Mouse (Mus musculus): ENCODE measurements around the gene Trappc4. TPM values are rescaled to one million over a fixed set of nuclear protein-coding genes. Genes with fewer than 3 reads are reported as not detected.
"Not testable (repeated sequence)": the region's sequence is repeated elsewhere in the genome, so short reads cannot be mapped to it uniquely, and the experiment has no call there.

Trappc4 gene
- polyA plus RNA-seq (2012; rRNA removed), result 42.2 and 43.8 TPM in 2 replicates

DNA sequence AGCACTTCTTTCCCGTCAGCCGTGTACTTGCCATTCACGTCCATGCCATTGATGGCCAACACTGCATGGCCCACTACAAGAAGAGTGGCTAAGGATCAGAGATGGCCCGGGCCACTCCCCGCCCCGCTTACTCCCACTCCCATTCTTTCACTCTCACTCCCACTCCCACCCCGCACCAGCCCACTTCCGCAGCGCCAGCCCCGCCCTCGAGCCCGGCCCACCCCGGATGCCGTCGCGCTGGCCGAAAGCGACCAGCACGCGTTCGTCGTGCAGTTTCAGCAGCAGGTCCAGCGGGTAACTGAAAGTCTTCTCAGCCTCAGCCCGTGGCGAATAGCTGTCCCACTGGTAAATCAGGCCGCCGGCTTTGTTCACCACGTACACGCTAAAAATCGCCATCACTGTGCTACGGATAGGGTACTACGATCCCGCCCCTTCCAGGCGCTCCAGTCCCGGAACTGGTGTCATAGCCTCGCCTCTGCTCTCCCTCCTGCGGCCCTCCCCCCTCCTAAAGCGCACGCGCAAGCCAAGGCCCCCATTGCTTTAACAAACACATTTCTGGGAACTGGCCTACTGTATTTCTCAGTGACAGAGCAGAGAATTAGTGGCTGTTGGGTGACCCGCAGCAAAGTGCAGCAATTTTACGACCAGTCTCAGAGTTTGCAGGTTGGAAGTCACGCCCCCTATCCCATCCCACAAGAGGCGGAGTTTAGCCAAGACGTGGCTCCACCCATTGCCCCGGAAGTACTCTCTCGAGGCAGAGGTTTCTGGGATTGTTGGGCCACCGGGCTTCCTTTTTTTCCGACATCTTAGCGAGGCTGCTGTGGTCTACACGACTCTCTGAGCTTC lies at the start of gene Trappc4, which contains the start of gene Rps25:
Trappc4 (minus strand) TSS at position 695 of the 846 bp plus-strand sequence.
Rps25 (plus strand) TSS at position 234 of the 846 bp plus-strand sequence.
- peak; percentile 64; the same call in 1 of the 2 replicates for TF ChIP-seq POLR2A (IDR thresholded peaks at IDR 0.05; ENCODE audit: borderline replicate concordance, extremely low read depth, low read depth, low read length)
- TF ChIP-seq CTCF (IDR thresholded peaks at IDR 0.05; ENCODE audit: insufficient read depth, low read length), result no peak
- Histone ChIP-seq H3K4me1 (ENCODE audit: control insufficient read depth, insufficient read depth, low read length) (peaks cover 2% of the 10 kb centered on the region; the same call in 1 of the 2 replicates), H3K4me3 (replicated peaks; ENCODE audit: extremely low read depth, low read depth, low read length) (peak within 1 kb of the TSS; percentile 95)
- peak; percentile 93 for DNase-seq
- WGBS, result under 1% methylated on average over 51 of the region's 51 CpGs

DNA sequence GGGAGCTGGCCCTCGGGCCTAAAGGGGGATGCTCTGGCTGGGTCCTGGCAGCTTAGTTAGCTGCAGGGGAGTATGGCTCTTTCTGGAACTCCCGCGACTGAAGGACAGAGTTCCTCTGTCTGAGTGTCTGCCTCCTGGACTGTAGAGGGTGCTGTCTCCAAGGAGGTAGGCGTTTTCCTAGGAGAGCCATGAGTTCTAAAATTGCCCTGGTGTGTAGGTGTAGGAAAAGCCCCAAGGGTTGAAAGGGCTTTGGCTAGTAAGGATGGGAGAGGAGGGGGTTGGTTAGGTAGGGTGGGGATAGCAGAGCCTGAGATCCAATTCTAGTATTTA lies 47.5 kb upstream of the Trappc4 start, which contains the start of gene Upk2:
Upk2 (minus strand) TSS at position 86 of the 330 bp plus-strand sequence.
- Histone ChIP-seq H3K4me3 (replicated peaks; ENCODE audit: extremely low read depth, low read depth, low read length) (no peak within 1 kb of the TSS), H3K4me1 (ENCODE audit: control insufficient read depth, insufficient read depth, low read length) (no peaks in the 10 kb centered on the region)
- no peak for DNase-seq
- TF ChIP-seq CTCF (IDR thresholded peaks at IDR 0.05; ENCODE audit: insufficient read depth, low read length), result no peak
- 35% methylated on average over 4 of the region's 4 CpGs for WGBS

DNA sequence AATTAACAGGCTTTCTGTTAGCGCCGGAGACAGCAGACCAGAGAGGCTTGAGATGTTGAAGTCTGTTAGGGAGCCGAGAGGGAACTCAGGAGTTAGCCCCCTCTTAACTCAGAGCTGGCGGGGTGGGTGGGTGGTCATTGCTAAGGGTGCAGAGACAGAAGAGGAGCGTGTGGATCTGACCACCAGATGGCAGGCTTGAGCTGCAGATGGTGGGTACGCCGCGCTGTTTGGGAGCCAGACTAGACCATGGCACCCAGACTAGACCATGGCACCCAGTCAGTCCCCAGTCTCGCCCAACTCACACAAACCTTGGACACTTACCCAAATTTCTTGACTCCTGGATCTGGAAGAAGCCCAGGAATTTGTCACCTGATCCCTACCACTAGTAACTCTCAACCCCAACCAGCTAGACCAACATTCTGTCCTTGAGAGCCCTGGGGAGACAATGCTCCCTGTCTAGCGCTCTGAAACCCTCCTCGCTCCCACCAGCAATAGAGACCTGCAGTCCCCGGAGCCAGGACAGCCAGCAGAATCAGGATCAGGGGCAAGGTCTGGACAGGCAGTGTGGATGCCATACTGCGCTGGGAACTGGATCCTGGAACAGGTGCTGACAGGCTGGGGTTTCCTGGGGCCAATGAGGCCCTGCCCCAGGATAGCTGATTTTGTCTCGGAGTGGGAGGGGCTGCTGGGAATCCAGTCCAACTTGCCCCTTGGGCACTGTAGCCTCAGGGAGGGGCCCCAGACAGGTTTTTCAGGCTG lies 46.9 kb upstream of the Trappc4 start:
- WGBS, result 11% methylated on average over 14 of the region's 14 CpGs
- H3K4me1 ChIP-seq (ENCODE audit: control insufficient read depth, insufficient read depth, low read length), result no peaks in the 10 kb centered on the region
- H3K4me3 ChIP-seq (replicated peaks; ENCODE audit: extremely low read depth, low read depth, low read length), result no peak overlapping the region
- DNase-seq, result peak; percentile 86
- TF ChIP-seq POLR2A (IDR thresholded peaks at IDR 0.05; ENCODE audit: borderline replicate concordance, extremely low read depth, low read depth, low read length) (no peak), CTCF (IDR thresholded peaks at IDR 0.05; ENCODE audit: insufficient read depth, low read length) (peak; percentile 96)

DNA sequence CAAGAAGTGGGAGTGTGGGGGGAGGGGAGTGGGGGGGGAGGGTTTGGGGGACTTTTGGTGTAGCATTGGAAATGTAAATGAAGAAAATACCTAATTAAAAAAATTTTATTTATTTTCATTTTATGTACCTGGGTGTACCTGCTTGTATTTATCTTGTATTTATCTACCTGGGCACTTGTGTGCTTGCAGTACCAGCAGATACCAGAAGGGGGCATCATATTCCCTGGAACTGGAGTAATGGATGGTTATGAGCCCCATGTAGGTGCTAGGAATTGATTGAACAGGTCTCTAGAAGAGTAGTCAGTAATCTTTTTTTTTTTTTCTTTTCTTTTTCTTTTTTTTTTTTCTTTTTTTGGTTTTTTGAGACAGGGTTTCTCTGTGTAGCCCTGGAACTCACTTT lies 43.0 kb upstream of the Trappc4 start:
- no peaks in the 10 kb centered on the region for H3K4me1 ChIP-seq (ENCODE audit: control insufficient read depth, insufficient read depth, low read length)
- no peak for DNase-seq
- no peak for TF ChIP-seq POLR2A (IDR thresholded peaks at IDR 0.05; ENCODE audit: borderline replicate concordance, extremely low read depth, low read depth, low read length)
- no peak for TF ChIP-seq CTCF (IDR thresholded peaks at IDR 0.05; ENCODE audit: insufficient read depth, low read length)
- no peak overlapping the region for H3K4me3 ChIP-seq (replicated peaks; ENCODE audit: extremely low read depth, low read depth, low read length)

DNA sequence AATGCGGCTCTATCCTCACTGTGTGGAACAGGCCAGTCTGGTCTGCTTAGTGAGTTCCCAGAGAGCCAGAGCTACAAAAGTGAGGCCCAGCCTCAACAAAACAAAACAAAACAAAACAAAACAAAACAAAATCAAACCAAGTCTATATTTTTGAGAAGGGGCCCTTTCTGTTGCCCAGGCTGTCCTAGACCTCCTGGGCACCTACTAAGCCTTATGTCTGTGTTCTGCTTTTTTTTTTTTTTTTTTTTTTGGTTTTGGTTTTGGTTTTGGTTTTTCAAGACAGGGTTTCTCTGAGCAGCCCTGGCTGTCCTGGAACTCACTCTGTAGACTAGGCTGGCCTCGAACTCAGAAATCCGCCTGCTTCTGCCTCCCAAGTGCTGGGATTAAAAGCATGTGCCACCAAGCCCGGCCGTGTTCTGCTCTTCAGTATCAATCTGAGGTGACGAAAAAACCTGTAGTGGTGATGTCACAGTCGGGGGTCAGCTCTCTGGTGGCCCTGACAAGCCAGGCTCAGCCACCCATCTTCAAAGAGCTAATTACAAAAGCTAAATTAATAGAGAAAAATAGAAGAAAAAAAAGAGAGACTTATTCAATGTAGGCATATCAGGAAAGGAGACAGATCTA lies 37.1 kb upstream of the Trappc4 start:
- not testable (repeated sequence) for H3K4me3 ChIP-seq (replicated peaks; ENCODE audit: extremely low read depth, low read depth, low read length); DNase-seq; H3K4me1 ChIP-seq (ENCODE audit: control insufficient read depth, insufficient read depth, low read length)
- WGBS, result 85% methylated on average over 7 of the region's 7 CpGs

DNA sequence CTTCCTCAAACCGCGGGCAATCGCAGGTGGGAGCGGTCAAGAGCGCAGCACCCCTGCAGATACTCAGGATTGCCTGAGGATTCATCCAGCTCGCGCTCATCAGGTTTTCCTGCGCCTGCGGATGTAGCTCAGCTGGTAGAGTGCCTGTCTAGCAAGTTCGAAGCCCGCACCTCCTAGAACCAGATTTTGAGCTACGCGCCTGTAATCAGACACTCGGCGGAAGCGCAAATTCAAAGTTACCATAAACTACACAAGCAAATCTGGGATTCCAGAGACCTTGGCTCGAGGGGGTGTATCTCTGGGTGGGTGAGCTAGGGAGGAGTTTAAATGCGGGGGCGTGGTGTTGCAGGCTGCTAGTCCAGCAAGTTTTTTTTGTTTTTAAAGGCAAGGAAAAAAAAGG lies 33.6 kb upstream of the Trappc4 start, which contains the start of gene Foxr1:
Foxr1 (minus strand) TSS at position 176 of the 400 bp plus-strand sequence.
- no peak for DNase-seq
- TF ChIP-seq CTCF (IDR thresholded peaks at IDR 0.05; ENCODE audit: insufficient read depth, low read length), result no peak
- Histone ChIP-seq H3K4me3 (replicated peaks; ENCODE audit: extremely low read depth, low read depth, low read length) (no peak within 1 kb of the TSS), H3K4me1 (ENCODE audit: control insufficient read depth, insufficient read depth, low read length) (no peaks in the 10 kb centered on the region)
- WGBS, result 67% methylated on average over 19 of the region's 19 CpGs

DNA sequence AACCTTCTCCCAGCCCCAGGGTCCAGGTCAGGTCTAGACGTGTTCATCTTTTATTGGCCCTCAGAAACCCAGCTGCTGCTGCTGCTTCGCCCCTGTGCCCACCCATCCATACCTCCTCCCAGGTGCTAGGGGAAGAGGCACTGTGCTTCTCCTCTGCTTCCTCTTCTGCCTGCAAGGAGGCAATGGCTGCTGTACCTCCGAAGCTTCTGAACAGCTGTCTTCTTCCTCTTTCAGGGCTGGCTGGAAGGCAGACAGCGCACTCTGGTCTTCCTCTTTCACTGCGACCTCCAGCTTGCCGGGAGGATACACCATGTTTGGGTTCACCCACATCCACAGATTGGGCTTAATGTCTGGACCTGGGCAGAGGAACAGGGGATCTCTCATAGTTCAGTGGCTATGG lies 28.3 kb upstream of the Trappc4 start:
- Histone ChIP-seq H3K4me1 (ENCODE audit: control insufficient read depth, insufficient read depth, low read length) (no peaks in the 10 kb centered on the region), H3K4me3 (replicated peaks; ENCODE audit: extremely low read depth, low read depth, low read length) (no peak overlapping the region)
- WGBS, result 61% methylated on average over 6 of the region's 6 CpGs
- DNase-seq, result no peak
- TF ChIP-seq POLR2A (IDR thresholded peaks at IDR 0.05; ENCODE audit: borderline replicate concordance, extremely low read depth, low read depth, low read length) (no peak), CTCF (IDR thresholded peaks at IDR 0.05; ENCODE audit: insufficient read depth, low read length) (no peak)

DNA sequence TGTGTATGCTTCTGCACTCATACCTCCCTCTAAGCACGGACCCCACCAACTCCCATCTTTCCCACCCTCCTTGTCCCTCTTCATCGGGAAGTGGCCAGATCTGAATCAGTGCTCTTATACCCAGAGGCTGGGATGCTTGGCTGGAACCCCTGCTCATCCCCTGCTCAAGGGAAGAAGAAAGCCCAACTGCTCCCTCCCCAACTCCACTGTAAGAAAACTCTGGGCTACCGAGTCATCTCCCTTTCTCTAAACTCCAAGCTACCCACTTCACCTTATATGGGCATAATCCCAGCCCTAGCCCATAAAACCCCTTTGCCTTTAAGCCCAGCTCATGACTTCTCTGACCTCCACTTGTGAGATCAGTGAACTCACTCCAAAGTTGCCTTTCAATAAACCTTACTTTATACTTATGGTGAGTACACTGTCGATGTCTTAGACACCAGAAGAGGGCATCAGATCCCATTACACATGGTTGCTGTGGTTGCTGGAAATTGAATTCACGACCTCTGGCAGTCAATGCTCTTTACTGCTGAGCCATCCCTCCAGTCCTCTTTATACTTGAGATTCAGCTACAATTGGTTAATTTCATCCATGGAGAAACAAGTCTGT lies 25.3 kb upstream of the Trappc4 start:
- 44% methylated on average over 5 of the region's 5 CpGs for WGBS
- TF ChIP-seq POLR2A (IDR thresholded peaks at IDR 0.05; ENCODE audit: borderline replicate concordance, extremely low read depth, low read depth, low read length), result no peak
- TF ChIP-seq CTCF (IDR thresholded peaks at IDR 0.05; ENCODE audit: insufficient read depth, low read length), result no peak
- DNase-seq, result no peak
- no peak overlapping the region for H3K4me3 ChIP-seq (replicated peaks; ENCODE audit: extremely low read depth, low read depth, low read length)
- no peaks in the 10 kb centered on the region for H3K4me1 ChIP-seq (ENCODE audit: control insufficient read depth, insufficient read depth, low read length)

DNA sequence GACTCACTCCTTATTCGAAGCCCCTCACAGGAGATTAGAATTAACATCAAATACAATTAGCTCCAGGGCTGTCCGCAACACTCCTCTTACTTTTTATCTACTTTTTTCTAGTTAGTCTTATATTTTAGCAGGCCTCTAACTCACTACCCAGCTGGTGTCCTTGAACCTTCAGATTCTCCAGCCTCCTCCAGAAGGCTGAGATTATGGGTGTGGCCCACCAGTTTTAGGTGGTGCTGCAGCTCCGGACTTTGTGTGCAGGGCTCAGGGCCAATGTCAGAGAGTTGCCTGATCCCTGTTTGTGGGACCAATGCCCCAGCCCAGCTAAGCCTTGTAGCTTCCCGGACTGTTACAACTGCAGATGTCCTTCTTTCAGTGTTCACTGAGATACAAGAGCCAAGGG lies 16.2 kb upstream of the Trappc4 start:
- H3K4me3 ChIP-seq (replicated peaks; ENCODE audit: extremely low read depth, low read depth, low read length), result no peak overlapping the region

More for the DNA sequence above, 16.2 kb upstream of the Trappc4 start:
- no peak for TF ChIP-seq POLR2A (IDR thresholded peaks at IDR 0.05; ENCODE audit: borderline replicate concordance, extremely low read depth, low read depth, low read length)
- TF ChIP-seq CTCF (IDR thresholded peaks at IDR 0.05; ENCODE audit: insufficient read depth, low read length), result no peak
- 72% methylated on average over 4 of the region's 4 CpGs for WGBS
- no peak for DNase-seq
- H3K4me1 ChIP-seq (ENCODE audit: control insufficient read depth, insufficient read depth, low read length), result no peaks in the 10 kb centered on the region

All from lung, adult 2 months (tissue).